Mouse (Mus musculus) forebrain, embryonic 15.5 days (tissue): ENCODE measurements around the gene Urgcp. TPM values are rescaled to one million over a fixed set of nuclear protein-coding genes. Genes with fewer than 3 reads are reported as not detected.

ENCODE experiments used
- ATAC-seq: fragments of 200-750 bp; cut with Nextera tagmentation; replicated peaks from 2 replicates; pipeline ENCODE4 v1.8.0; 2017; ENCODE audit warnings: mild to moderate bottlenecking, moderate TSS enrichment, moderate library complexity
- H3K27ac ChIP-seq: fragments of 300-500 bp; sonication (generic); replicated peaks from 2 replicates; pipeline ENCODE4 v1.5.1; 2015; ENCODE audit warnings: mild to moderate bottlenecking, inconsistent platforms
- H3K27me3 ChIP-seq: fragments of 300-500 bp; sonication (generic); 2 replicates; pipeline ENCODE4 v1.6.1; 2015; ENCODE audit warnings: inconsistent platforms
- H3K36me3 ChIP-seq: fragments of 300-500 bp; sonication (generic); 2 replicates; pipeline ENCODE4 v1.6.1; 2015; ENCODE audit warnings: mild to moderate bottlenecking, inconsistent platforms
- H3K4me1 ChIP-seq: fragments of 300-500 bp; sonication (generic); 2 replicates; pipeline ENCODE4 v1.6.1; 2015; ENCODE audit warnings: inconsistent platforms
- H3K4me2 ChIP-seq: fragments of 300-500 bp; sonication (generic); replicated peaks from 2 replicates; pipeline ENCODE4 v1.6.1; 2015; ENCODE audit warnings: mild to moderate bottlenecking, inconsistent platforms
- H3K4me3 ChIP-seq: fragments of 300-500 bp; sonication (generic); 2 replicates; pipeline ENCODE4 v1.5.1; 2015; ENCODE audit warnings: mild to moderate bottlenecking, inconsistent platforms
- H3K9ac ChIP-seq: fragments of 300-500 bp; sonication (generic); replicated peaks from 2 replicates; pipeline ENCODE4 v1.6.1; 2015; ENCODE audit warnings: mild to moderate bottlenecking, inconsistent platforms
- H3K9me3 ChIP-seq: fragments of 300-500 bp; sonication (generic); 2 replicates; pipeline ENCODE4 v1.6.1; 2016; ENCODE audit warnings: inconsistent platforms
- WGBS: fragments of 180-500 bp; shearing (Covaris S2); methylation state at CpG from one replicate; pipeline ENCODE4 v1.1.7; 2015; ENCODE audit warnings: mixed read lengths; 5-methylcytosine and 5-hydroxymethylcytosine counted together
- polyA plus RNA-seq: library from polyadenylated mRNA; unstranded; fragments of >200 nt; fragmentation: Nextera tagmentation; extraction: Ambion mirVana; gene quantifications from 2 replicates; pipeline ENCODE4 v1.2.1, GENCODE M21; 2015

Urgcp gene
- polyA plus RNA-seq, 1 experiment from 2014 or later = 31.6 TPM

GRCm38 (mm10) chr11:5703341-5703740 lies 58.8 kb downstream of the Urgcp start:
- 93% methylated on average over 1 of the region's 1 CpGs for WGBS
- H3K36me3 ChIP-seq = peaks cover 19% of the 10 kb centered on the region

DNA sequence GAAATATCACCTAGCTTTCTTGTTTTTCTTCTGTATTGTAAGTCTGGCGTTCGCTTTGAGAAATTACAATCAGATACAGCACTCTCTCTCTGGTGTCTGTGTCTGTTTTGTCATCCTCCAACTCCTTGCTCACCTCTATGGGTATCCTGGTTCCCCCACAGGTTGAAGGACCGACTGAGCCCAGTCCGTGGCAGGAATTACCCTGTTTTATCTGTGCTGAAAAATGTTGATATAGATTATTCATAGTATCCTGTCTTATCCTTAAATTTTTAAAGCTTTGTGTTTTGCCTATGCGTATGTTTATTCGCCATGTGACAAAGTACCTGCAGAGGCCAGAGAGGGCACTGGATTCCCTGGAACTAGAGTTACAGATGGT lies 59.2 kb downstream of the Urgcp start:
- ATAC-seq = no peak
- no peak overlapping the region for H3K9ac ChIP-seq
- WGBS = 75% methylated on average over 6 of the region's 6 CpGs

More at GRCm38 (mm10) chr11:5703341-5703740, 58.8 kb downstream of the Urgcp start:
- Histone ChIP-seq H3K9me3 (no peaks in the 10 kb centered on the region), H3K27me3 (no peaks in the 10 kb centered on the region), H3K4me3 (no peak overlapping the region), H3K4me2 (no peak overlapping the region), H3K4me1 (peaks cover 16% of the 10 kb centered on the region), H3K27ac (no peak overlapping the region), H3K9ac (no peak overlapping the region)
- no peak for ATAC-seq

GRCm38 (mm10) chr11:5702271-5702956 lies 59.8 kb downstream of the Urgcp start:
- H3K9ac ChIP-seq = no peak overlapping the region
- peaks cover 16% of the 10 kb centered on the region for H3K4me1 ChIP-seq
- 59% methylated on average over 5 of the region's 5 CpGs for WGBS
- peaks cover 19% of the 10 kb centered on the region for H3K36me3 ChIP-seq
- no peaks in the 10 kb centered on the region for H3K9me3 ChIP-seq
- no peak overlapping the region for H3K27ac ChIP-seq
- H3K27me3 ChIP-seq = no peaks in the 10 kb centered on the region
- H3K4me2 ChIP-seq = no peak overlapping the region
- ATAC-seq = no peak
- no peak overlapping the region for H3K4me3 ChIP-seq

More for the DNA sequence above, 59.2 kb downstream of the Urgcp start:
- Histone ChIP-seq H3K4me3 (no peak overlapping the region), H3K4me1 (peaks cover 16% of the 10 kb centered on the region), H3K9me3 (no peaks in the 10 kb centered on the region), H3K27ac (no peak overlapping the region), H3K4me2 (no peak overlapping the region), H3K27me3 (no peaks in the 10 kb centered on the region), H3K36me3 (peaks cover 19% of the 10 kb centered on the region)

DNA sequence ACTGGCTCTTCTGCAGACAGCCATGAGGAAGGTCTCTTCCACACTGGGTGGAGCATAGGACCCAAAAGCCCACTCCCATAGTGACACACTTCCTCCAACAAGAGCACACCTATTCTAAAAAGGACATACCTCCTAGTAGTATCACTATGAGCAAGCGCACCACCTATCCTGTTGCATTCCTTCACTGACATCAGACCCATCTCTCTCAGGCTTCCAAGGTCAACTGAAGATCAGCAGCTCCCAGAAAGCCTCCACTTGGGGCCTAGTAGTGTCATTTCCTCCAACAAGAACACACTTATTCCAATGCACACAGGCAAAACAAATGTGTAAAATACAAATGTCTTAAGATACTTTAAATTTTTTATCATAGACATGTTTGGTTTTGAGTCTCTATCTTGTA lies 60.4 kb downstream of the Urgcp start:
- Histone ChIP-seq H3K4me3 (no peak overlapping the region), H3K36me3 (peaks cover 19% of the 10 kb centered on the region), H3K27ac (no peak overlapping the region), H3K4me1 (peaks cover 14% of the 10 kb centered on the region), H3K27me3 (no peaks in the 10 kb centered on the region), H3K9ac (no peak overlapping the region), H3K4me2 (no peak overlapping the region), H3K9me3 (no peaks in the 10 kb centered on the region)
- 97% methylated on average over 1 of the region's 1 CpGs for WGBS
- no peak for ATAC-seq

DNA sequence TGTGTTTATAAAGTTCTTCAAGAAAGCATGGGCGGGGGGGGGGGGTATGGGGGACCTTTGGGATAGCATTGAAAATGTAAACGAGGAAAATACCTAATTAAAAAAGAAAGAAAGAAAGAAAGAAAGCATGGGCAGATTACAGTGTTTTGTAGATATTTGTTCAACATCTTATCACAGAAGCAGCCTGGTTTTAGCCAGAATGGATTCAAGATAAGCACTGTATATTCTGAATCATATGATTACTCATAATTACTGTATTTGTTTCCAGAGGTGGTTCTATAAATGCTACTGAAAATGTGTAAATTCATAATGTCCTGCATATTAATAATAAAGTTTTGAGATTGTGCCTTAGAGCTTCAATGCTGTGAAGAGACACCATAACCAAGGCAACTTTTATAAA lies 60.9 kb downstream of the Urgcp start:
- Histone ChIP-seq H3K4me1 (peaks cover 9% of the 10 kb centered on the region), H3K36me3 (peaks cover 19% of the 10 kb centered on the region), H3K27ac (no peak overlapping the region), H3K4me2 (no peak overlapping the region), H3K9me3 (no peaks in the 10 kb centered on the region), H3K4me3 (no peak overlapping the region), H3K9ac (no peak overlapping the region), H3K27me3 (no peaks in the 10 kb centered on the region)
- WGBS = 72% methylated on average over 2 of the region's 2 CpGs
- no peak for ATAC-seq

- peaks cover 19% of the 10 kb centered on the region for H3K36me3 ChIP-seq
- no peaks in the 10 kb centered on the region for H3K27me3 ChIP-seq
- no peak for ATAC-seq
- no peak overlapping the region for H3K4me3 ChIP-seq
- H3K4me1 ChIP-seq = peaks cover 4% of the 10 kb centered on the region
- H3K9ac ChIP-seq = no peak overlapping the region
- 91% methylated on average over 7 of the region's 7 CpGs for WGBS
- H3K4me2 ChIP-seq = no peak overlapping the region
- H3K27ac ChIP-seq = no peak overlapping the region
- no peaks in the 10 kb centered on the region for H3K9me3 ChIP-seq
Observed at GRCm38 (mm10) chr11:5700808-5701207, 61.4 kb downstream of the Urgcp start.

- WGBS = 41% methylated on average over 7 of the region's 7 CpGs
Observed at GRCm38 (mm10) chr11:5691775-5692174, 70.4 kb downstream of the Urgcp start.

DNA sequence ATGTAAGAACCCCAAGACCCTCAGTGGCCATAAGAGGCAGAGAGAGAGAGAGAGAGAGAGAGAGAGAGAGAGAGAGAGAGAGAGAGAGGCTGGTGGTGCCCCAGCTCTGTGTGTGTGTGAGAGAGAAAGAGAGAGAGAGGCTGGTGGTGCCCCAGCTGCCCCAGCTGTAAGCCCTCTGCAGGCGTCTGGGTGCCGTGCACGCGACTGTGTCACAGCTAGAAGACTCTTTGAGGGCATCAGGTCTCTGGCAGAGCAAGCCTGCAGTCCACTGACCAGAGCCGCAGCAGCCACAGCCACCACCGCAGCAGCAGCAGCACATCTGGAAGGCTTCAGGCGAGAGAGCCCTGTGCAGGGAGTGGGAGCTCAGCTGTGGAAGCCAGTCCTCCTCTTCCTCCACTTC lies 77.9 kb downstream of the Urgcp start:
- Histone ChIP-seq H3K27ac (no peak overlapping the region), H3K9ac (no peak overlapping the region), H3K27me3 (no peaks in the 10 kb centered on the region), H3K9me3 (no peaks in the 10 kb centered on the region), H3K4me3 (no peak overlapping the region), H3K4me2 (no peak overlapping the region), H3K36me3 (no peaks in the 10 kb centered on the region), H3K4me1 (no peaks in the 10 kb centered on the region)
- ATAC-seq = no peak
- 35% methylated on average over 7 of the region's 7 CpGs for WGBS

More at GRCm38 (mm10) chr11:5691775-5692174, 70.4 kb downstream of the Urgcp start:
- Histone ChIP-seq H3K36me3 (no peaks in the 10 kb centered on the region), H3K27me3 (no peaks in the 10 kb centered on the region), H3K9ac (no peak overlapping the region), H3K9me3 (no peaks in the 10 kb centered on the region), H3K4me1 (no peaks in the 10 kb centered on the region), H3K4me3 (no peak overlapping the region), H3K27ac (no peak overlapping the region), H3K4me2 (no peak overlapping the region)
- no peak for ATAC-seq

DNA sequence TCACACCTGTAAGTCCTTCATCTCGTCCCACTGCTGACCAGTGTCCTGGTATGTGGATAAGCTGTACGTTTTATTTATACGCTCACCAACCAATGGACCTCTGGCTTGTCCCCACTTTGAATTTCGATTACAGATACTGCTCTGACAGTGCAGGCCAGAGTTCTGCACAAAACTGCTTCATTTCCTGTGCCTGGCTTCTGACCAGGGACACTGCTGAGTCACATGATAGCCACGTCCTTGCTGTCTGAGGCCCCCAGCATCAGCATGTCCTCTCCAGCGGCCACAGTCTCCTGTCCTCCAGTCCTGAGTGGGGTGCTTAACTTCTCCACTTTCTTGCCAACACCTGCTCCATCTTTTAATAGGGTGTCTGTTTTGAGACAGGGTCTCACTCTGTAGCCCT lies 79.6 kb downstream of the Urgcp start:
- no peak for ATAC-seq
- 74% methylated on average over 6 of the region's 6 CpGs for WGBS
- H3K4me1 ChIP-seq = no peaks in the 10 kb centered on the region

More for the DNA sequence above, 79.6 kb downstream of the Urgcp start:
- Histone ChIP-seq H3K4me3 (no peak overlapping the region), H3K27me3 (no peaks in the 10 kb centered on the region), H3K9me3 (no peaks in the 10 kb centered on the region), H3K36me3 (no peaks in the 10 kb centered on the region), H3K4me2 (no peak overlapping the region), H3K9ac (no peak overlapping the region), H3K27ac (no peak overlapping the region)

Other genes with a start within 250 kb of the Urgcp start
- 128 and 135 TPM in 2 replicates for gene Xbp1, start 241.7 kb downstream of the Urgcp start, polyA plus RNA-seq
- 15.4 and 15.8 TPM in 2 replicates for gene Ccdc117, start 220.2 kb downstream of the Urgcp start, polyA plus RNA-seq
- gene Ankrd36, start 192.7 kb downstream of the Urgcp start, polyA plus RNA-seq = not detected in 2 replicates
- gene Mrps24, start 46.7 kb downstream of the Urgcp start, polyA plus RNA-seq = 177 and 180 TPM in 2 replicates
- gene Dbnl, start 26.1 kb upstream of the Urgcp start, polyA plus RNA-seq = 138 and 140 TPM in 2 replicates
- 1.9 and 3.1 TPM in 2 replicates for gene Pgam2, start 41.4 kb upstream of the Urgcp start, polyA plus RNA-seq
- 7.0 TPM in 2 replicates for gene Polm, start 75.6 kb upstream of the Urgcp start, polyA plus RNA-seq
- 10.0 and 10.4 TPM in 2 replicates for gene Aebp1, start 99.6 kb upstream of the Urgcp start, polyA plus RNA-seq
- 72.6 and 76.4 TPM in 2 replicates for gene Pold2, start 115.9 kb upstream of the Urgcp start, polyA plus RNA-seq
- gene Myl7, start 136.4 kb upstream of the Urgcp start, polyA plus RNA-seq = 0.32 and 1.6 TPM in 2 replicates
- gene Gck, start 187.7 kb upstream of the Urgcp start, polyA plus RNA-seq = 6.8 and 7.7 TPM in 2 replicates
- 86.0 and 95.9 TPM in 2 replicates for gene Ykt6, start 193.3 kb upstream of the Urgcp start, polyA plus RNA-seq